Mouse (Mus musculus): ENCODE results near the gene Klhl29. TPM values are rescaled to one million over a fixed set of nuclear protein-coding genes. Genes with fewer than 3 reads are reported as not detected.

Klhl29 gene
- polyA plus RNA-seq, 1 experiment from 2014 or later, result 0.50 TPM

- Histone ChIP-seq H3K9me3 (ENCODE audit: control insufficient read depth, low read length) (no peaks in the 10 kb centered on the region), H3K4me2 (ENCODE audit: low read length) (no peak overlapping the region), H3K36me3 (ENCODE audit: control insufficient read depth, insufficient read depth, low read length) (no peaks in the 10 kb centered on the region), H3K9ac (ENCODE audit: low read length) (no peak overlapping the region), H3K4me1 (ENCODE audit: control insufficient read depth in 2 of 2, insufficient read depth in 2 of 2, low read length in 2 of 2) (peaks cover 5 to 14% of the 10 kb centered on the region in 2 experiments; a peak in 3 of 4 replicates), H3K4me3 (ENCODE audit: control insufficient read depth in 1 of 2, insufficient read depth in 1 of 2, low read depth in 1 of 2, low read length in 2 of 2) (no peak overlapping the region), H3K27ac (replicated peaks in 1 of 2; ENCODE audit: control insufficient read depth in 1 of 2, insufficient read depth in 1 of 2, low read depth in 2 of 2, low read length in 2 of 2) (no peak overlapping the region), H3K27me3 (ENCODE audit: control insufficient read depth, insufficient read depth, low read length) (no peaks in the 10 kb centered on the region)
- 59% methylated on average over 8 of the region's 8 CpGs for WGBS
- ATAC-seq (ENCODE audit: insufficient number of reproducible peaks, insufficient read depth, low FRiP score, low read depth), result no peak
Measured at GRCm38 (mm10) chr12:5274519-5274944, 101.0 kb downstream of the Klhl29 start.

GRCm38 (mm10) chr12:5273316-5274047 lies 102.0 kb downstream of the Klhl29 start:
- no peak overlapping the region for H3K27ac ChIP-seq (replicated peaks in 1 of 2; ENCODE audit: control insufficient read depth in 1 of 2, insufficient read depth in 1 of 2, low read depth in 2 of 2, low read length in 2 of 2)
- H3K4me1 ChIP-seq (ENCODE audit: control insufficient read depth in 2 of 2, insufficient read depth in 2 of 2, low read length in 2 of 2), result peaks cover 7 to 19% of the 10 kb centered on the region in 2 experiments
- H3K9ac ChIP-seq (ENCODE audit: low read length), result no peak overlapping the region
- H3K27me3 ChIP-seq (ENCODE audit: control insufficient read depth, insufficient read depth, low read length), result no peaks in the 10 kb centered on the region
- 65% methylated on average over 4 of the region's 4 CpGs for WGBS
- H3K4me2 ChIP-seq (ENCODE audit: low read length), result no peak overlapping the region
- ATAC-seq (ENCODE audit: insufficient number of reproducible peaks, insufficient read depth, low FRiP score, low read depth), result no peak
- H3K9me3 ChIP-seq (ENCODE audit: control insufficient read depth, low read length), result no peaks in the 10 kb centered on the region
- H3K36me3 ChIP-seq (ENCODE audit: control insufficient read depth, insufficient read depth, low read length), result no peaks in the 10 kb centered on the region
- no peak overlapping the region for H3K4me3 ChIP-seq (ENCODE audit: control insufficient read depth in 1 of 2, insufficient read depth in 1 of 2, low read depth in 1 of 2, low read length in 2 of 2)

GRCm38 (mm10) chr12:5270527-5270926 lies 105.0 kb downstream of the Klhl29 start:
- ATAC-seq (ENCODE audit: insufficient number of reproducible peaks, insufficient read depth, low FRiP score, low read depth), result no peak
- WGBS, result 80% methylated on average over 3 of the region's 3 CpGs
- no peak overlapping the region for H3K9ac ChIP-seq (ENCODE audit: low read length)
- no peak overlapping the region for H3K27ac ChIP-seq (replicated peaks in 1 of 2; ENCODE audit: control insufficient read depth in 1 of 2, insufficient read depth in 1 of 2, low read depth in 2 of 2, low read length in 2 of 2)
- no peaks in the 10 kb centered on the region for H3K9me3 ChIP-seq (ENCODE audit: control insufficient read depth, low read length)
- no peak overlapping the region for H3K4me2 ChIP-seq (ENCODE audit: low read length)
- H3K4me1 ChIP-seq (ENCODE audit: control insufficient read depth in 2 of 2, insufficient read depth in 2 of 2, low read length in 2 of 2), result peaks cover 17 to 28% of the 10 kb centered on the region in 2 experiments
- no peaks in the 10 kb centered on the region for H3K36me3 ChIP-seq (ENCODE audit: control insufficient read depth, insufficient read depth, low read length)
- no peaks in the 10 kb centered on the region for H3K27me3 ChIP-seq (ENCODE audit: control insufficient read depth, insufficient read depth, low read length)
- no peak overlapping the region for H3K4me3 ChIP-seq (ENCODE audit: control insufficient read depth in 1 of 2, insufficient read depth in 1 of 2, low read depth in 1 of 2, low read length in 2 of 2)

GRCm38 (mm10) chr12:5269936-5270335 lies 105.5 kb downstream of the Klhl29 start:
- no peaks in the 10 kb centered on the region for H3K36me3 ChIP-seq (ENCODE audit: control insufficient read depth, insufficient read depth, low read length)
- H3K4me2 ChIP-seq (ENCODE audit: low read length), result no peak overlapping the region
- peaks cover 16 to 25% of the 10 kb centered on the region in 2 experiments for H3K4me1 ChIP-seq (ENCODE audit: control insufficient read depth in 2 of 2, insufficient read depth in 2 of 2, low read length in 2 of 2)
- no peak overlapping the region for H3K27ac ChIP-seq (replicated peaks in 1 of 2; ENCODE audit: control insufficient read depth in 1 of 2, insufficient read depth in 1 of 2, low read depth in 2 of 2, low read length in 2 of 2)
- no peak overlapping the region for H3K4me3 ChIP-seq (ENCODE audit: control insufficient read depth in 1 of 2, insufficient read depth in 1 of 2, low read depth in 1 of 2, low read length in 2 of 2)
- no peaks in the 10 kb centered on the region for H3K27me3 ChIP-seq (ENCODE audit: control insufficient read depth, insufficient read depth, low read length)
- H3K9ac ChIP-seq (ENCODE audit: low read length), result no peak overlapping the region
- no peaks in the 10 kb centered on the region for H3K9me3 ChIP-seq (ENCODE audit: control insufficient read depth, low read length)
- 54% methylated on average over 9 of the region's 9 CpGs for WGBS
- ATAC-seq (ENCODE audit: insufficient number of reproducible peaks, insufficient read depth, low FRiP score, low read depth), result no peak

- Histone ChIP-seq H3K27me3 (ENCODE audit: control insufficient read depth, insufficient read depth, low read length) (no peaks in the 10 kb centered on the region), H3K4me1 (ENCODE audit: control insufficient read depth in 2 of 2, insufficient read depth in 2 of 2, low read length in 2 of 2) (peaks cover 14 to 25% of the 10 kb centered on the region in 2 experiments), H3K4me2 (ENCODE audit: low read length) (no peak overlapping the region), H3K4me3 (ENCODE audit: control insufficient read depth in 1 of 2, insufficient read depth in 1 of 2, low read depth in 1 of 2, low read length in 2 of 2) (no peak overlapping the region), H3K36me3 (ENCODE audit: control insufficient read depth, insufficient read depth, low read length) (no peaks in the 10 kb centered on the region), H3K9ac (ENCODE audit: low read length) (no peak overlapping the region), H3K27ac (replicated peaks in 1 of 2; ENCODE audit: control insufficient read depth in 1 of 2, insufficient read depth in 1 of 2, low read depth in 2 of 2, low read length in 2 of 2) (no peak overlapping the region), H3K9me3 (ENCODE audit: control insufficient read depth, low read length) (no peaks in the 10 kb centered on the region)
- ATAC-seq (ENCODE audit: insufficient number of reproducible peaks, insufficient read depth, low FRiP score, low read depth), result no peak
- WGBS, result 90% methylated on average over 7 of the region's 7 CpGs
Measured at GRCm38 (mm10) chr12:5269061-5269460, 106.4 kb downstream of the Klhl29 start.

DNA sequence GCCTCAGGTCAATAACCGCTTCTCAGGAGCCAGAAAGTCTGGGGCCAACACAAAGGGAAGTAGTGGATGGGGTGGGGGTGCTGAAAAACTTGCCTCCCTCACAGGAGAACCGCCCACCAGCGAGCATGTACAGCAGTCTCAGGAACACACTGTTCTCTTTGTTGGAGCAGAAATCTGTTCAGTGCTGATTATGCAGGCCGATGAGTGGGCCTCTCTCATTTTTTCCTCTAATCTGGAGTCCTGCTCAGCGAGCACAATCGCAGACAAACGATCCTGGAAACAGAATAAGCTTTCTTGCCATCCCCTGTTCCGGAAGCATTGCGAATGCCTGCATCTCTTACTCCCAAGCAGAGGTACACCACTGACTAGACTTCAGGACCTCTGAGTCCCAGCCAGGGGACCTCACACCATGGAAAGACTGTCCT lies 107.3 kb downstream of the Klhl29 start:
- H3K4me1 ChIP-seq (ENCODE audit: control insufficient read depth in 2 of 2, insufficient read depth in 2 of 2, low read length in 2 of 2), result peaks cover 14 to 25% of the 10 kb centered on the region in 2 experiments
- peak overlapping the region; percentile 11 to 35; a peak in 2 of 4 replicates for H3K27ac ChIP-seq (replicated peaks in 1 of 2; ENCODE audit: control insufficient read depth in 1 of 2, insufficient read depth in 1 of 2, low read depth in 2 of 2, low read length in 2 of 2)
- 44% methylated on average over 9 of the region's 9 CpGs for WGBS
- H3K36me3 ChIP-seq (ENCODE audit: control insufficient read depth, insufficient read depth, low read length), result no peaks in the 10 kb centered on the region
- H3K27me3 ChIP-seq (ENCODE audit: control insufficient read depth, insufficient read depth, low read length), result no peaks in the 10 kb centered on the region
- peak; percentile 45; the same call in 1 of the 2 replicates for ATAC-seq (ENCODE audit: insufficient number of reproducible peaks, insufficient read depth, low FRiP score, low read depth)
- no peak overlapping the region for H3K9ac ChIP-seq (ENCODE audit: low read length)
- H3K4me3 ChIP-seq (ENCODE audit: control insufficient read depth in 1 of 2, insufficient read depth in 1 of 2, low read depth in 1 of 2, low read length in 2 of 2), result no peak overlapping the region
- no peak overlapping the region for H3K4me2 ChIP-seq (ENCODE audit: low read length)
- H3K9me3 ChIP-seq (ENCODE audit: control insufficient read depth, low read length), result no peaks in the 10 kb centered on the region

DNA sequence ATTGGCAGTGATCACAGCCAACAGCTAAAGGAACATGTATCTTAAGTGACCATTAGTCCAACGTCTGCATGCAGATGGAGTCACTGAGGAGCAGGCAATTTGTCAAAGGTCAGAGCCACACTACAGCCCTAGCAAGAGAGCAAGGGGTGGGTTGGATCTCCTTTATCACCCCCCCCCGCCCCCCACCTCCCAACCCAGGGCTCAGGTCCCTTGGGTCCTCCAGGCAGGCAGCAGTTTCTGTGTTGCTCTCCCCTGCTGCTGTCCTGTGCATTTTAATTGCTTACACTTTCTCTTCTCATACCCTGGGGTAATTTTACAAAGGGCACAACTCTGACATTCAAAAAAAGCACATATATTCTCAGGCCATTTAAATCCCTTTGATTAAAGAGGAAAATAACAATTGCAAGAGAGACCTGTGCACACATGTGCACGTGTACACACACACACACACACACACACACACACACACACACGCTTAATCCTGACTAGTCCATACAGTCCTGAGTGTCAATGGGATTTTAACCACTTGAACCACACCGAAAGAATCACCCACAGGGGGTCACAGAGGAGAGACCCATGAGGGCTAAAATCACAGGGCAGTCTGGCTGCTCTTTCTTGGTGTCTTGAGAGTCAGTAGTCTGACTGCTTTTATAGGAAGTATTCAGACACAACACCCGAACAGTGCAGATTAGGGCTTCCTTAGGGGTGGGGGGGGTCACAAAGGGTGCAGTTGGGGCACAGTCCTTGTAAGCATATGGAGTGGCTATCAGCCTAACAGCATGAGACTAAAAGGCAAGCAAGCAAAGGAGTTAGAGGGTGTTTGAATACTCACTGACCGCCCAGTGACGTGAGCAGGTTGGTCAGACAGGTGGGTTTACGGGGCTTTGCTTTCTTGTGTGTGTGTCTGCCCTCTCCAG lies 108.0 kb downstream of the Klhl29 start:
- WGBS, result 58% methylated on average over 9 of the region's 9 CpGs
- ATAC-seq (ENCODE audit: insufficient number of reproducible peaks, insufficient read depth, low FRiP score, low read depth), result no peak
- Histone ChIP-seq H3K36me3 (ENCODE audit: control insufficient read depth, insufficient read depth, low read length) (no peaks in the 10 kb centered on the region), H3K27me3 (ENCODE audit: control insufficient read depth, insufficient read depth, low read length) (no peaks in the 10 kb centered on the region), H3K27ac (replicated peaks in 1 of 2; ENCODE audit: control insufficient read depth in 1 of 2, insufficient read depth in 1 of 2, low read depth in 2 of 2, low read length in 2 of 2) (0 out of 4 replicates have a peak overlapping the region, but pooled peaks of 1 of the 2 experiments have one; percentile 34), H3K9me3 (ENCODE audit: control insufficient read depth, low read length) (no peaks in the 10 kb centered on the region), H3K4me1 (ENCODE audit: control insufficient read depth in 2 of 2, insufficient read depth in 2 of 2, low read length in 2 of 2) (peaks cover 14 to 25% of the 10 kb centered on the region in 2 experiments), H3K4me2 (ENCODE audit: low read length) (no peak overlapping the region), H3K4me3 (ENCODE audit: control insufficient read depth in 1 of 2, insufficient read depth in 1 of 2, low read depth in 1 of 2, low read length in 2 of 2) (no peak overlapping the region), H3K9ac (ENCODE audit: low read length) (no peak overlapping the region)
